Mouse (Mus musculus) spleen, postnatal 14 days (tissue): Measurements from ENCODE around the gene Atf4.

Experiments
- DNase-seq, 2 experiments: peaks; one replicate each; pipeline ENCODE4 v3.0.0; 2021 to 2022; ENCODE audit warnings: low spot score in 2 of 2

The Atf4 gene

GRCm38 (mm10) chr15:80249672-80250071, 5.3 kb upstream of the Atf4 start:
- DNase-seq = no peak

GRCm38 (mm10) chr15:80250586-80250985, 4.4 kb upstream of the Atf4 start:
- no peak for DNase-seq

GRCm38 (mm10) chr15:80253530-80253929, 1.5 kb upstream of the Atf4 start:
- no peak for DNase-seq

- no peak for DNase-seq
Measured at GRCm38 (mm10) chr15:80254207-80254606, 777 bp upstream of the Atf4 start.

- DNase-seq = peak; percentile 65 to 78
Measured at GRCm38 (mm10) chr15:80255646-80256121, 700 bp downstream of the Atf4 start.

- no peak for DNase-seq
Measured at GRCm38 (mm10) chr15:80256242-80256641, 1.3 kb downstream of the Atf4 start.

GRCm38 (mm10) chr15:80256656-80257601, 1.9 kb downstream of the Atf4 start:
- no peak for DNase-seq

GRCm38 (mm10) chr15:80257602-80258239, 2.7 kb downstream of the Atf4 start:
- DNase-seq = no peak

GRCm38 (mm10) chr15:80258240-80259170, 3.5 kb downstream of the Atf4 start:
- DNase-seq = peak; percentile 41 to 53

- DNase-seq = no peak
Measured at GRCm38 (mm10) chr15:80259406-80260045, 4.5 kb downstream of the Atf4 start.

- peak; percentile 74 to 84 for DNase-seq
Measured at GRCm38 (mm10) chr15:80260677-80261076, 5.7 kb downstream of the Atf4 start.

GRCm38 (mm10) chr15:80261100-80261499, 6.1 kb downstream of the Atf4 start:
- DNase-seq = no peak

GRCm38 (mm10) chr15:80263610-80264575, 8.9 kb downstream of the Atf4 start, which contains the start of gene Rps19bp1:
Gene Rps19bp1, minus strand, starts transcription at chr15:80264315.
- DNase-seq = peak; percentile 81 to 87

- peak in 1 of 2 experiments; percentile 65 for DNase-seq
Measured at GRCm38 (mm10) chr15:80266281-80266680, 11.3 kb downstream of the Atf4 start.

- DNase-seq = no peak
Measured at GRCm38 (mm10) chr15:80271858-80272396, 16.9 kb downstream of the Atf4 start.

GRCm38 (mm10) chr15:80277107-80277506, 22.1 kb downstream of the Atf4 start:
- DNase-seq = no peak

GRCm38 (mm10) chr15:80277625-80278024, 22.6 kb downstream of the Atf4 start:
- DNase-seq = peak in 1 of 2 experiments; percentile 34

GRCm38 (mm10) chr15:80278121-80278759, 23.3 kb downstream of the Atf4 start:
- DNase-seq = no peak

- no peak for DNase-seq
Measured at GRCm38 (mm10) chr15:80279053-80279452, 24.1 kb downstream of the Atf4 start.
